Mouse (Mus musculus): ENCODE measurements around the gene Ndel1. TPM values are rescaled to one million over a fixed set of nuclear protein-coding genes. Genes with fewer than 3 reads are reported as not detected.

Gene Ndel1
- polyA plus RNA-seq, 1 experiment from 2014 or later: 61.6 TPM

GRCm38 (mm10) chr11:68785813-68786212 is 85.8 kb downstream of the Ndel1 start:
- WGBS: 91% methylated on average over 8 of the region's 8 CpGs

GRCm38 (mm10) chr11:68782336-68782735 is 89.3 kb downstream of the Ndel1 start:
- Histone ChIP-seq H3K27me3 (ENCODE audit: control insufficient read depth, insufficient read depth, low read length) (no peaks in the 10 kb centered on the region), H3K4me2 (ENCODE audit: low read depth) (no peak overlapping the region), H3K4me3 (ENCODE audit: low read depth, low read length) (no peak overlapping the region), H3K9ac (ENCODE audit: low read length) (no peak overlapping the region), H3K36me3 (ENCODE audit: control insufficient read depth, insufficient read depth, low read length) (peaks cover 29% of the 10 kb centered on the region), H3K9me3 (ENCODE audit: control insufficient read depth, low read length) (no peaks in the 10 kb centered on the region), H3K27ac (ENCODE audit: low read depth, low read length) (no peak overlapping the region), H3K4me1 (ENCODE audit: control insufficient read depth, insufficient read depth, low read length) (no peaks in the 10 kb centered on the region)
- no peak for DNase-seq (ENCODE audit: low spot score)
- 91% methylated on average over 9 of the region's 9 CpGs for WGBS
- no peak for ATAC-seq (ENCODE audit: insufficient read depth, low FRiP score, low TSS enrichment)

More at GRCm38 (mm10) chr11:68785813-68786212, 85.8 kb downstream of the Ndel1 start:
- H3K9ac ChIP-seq (ENCODE audit: low read length): no peak overlapping the region
- H3K9me3 ChIP-seq (ENCODE audit: control insufficient read depth, low read length): no peaks in the 10 kb centered on the region
- ATAC-seq (ENCODE audit: insufficient read depth, low FRiP score, low TSS enrichment) (no peak), DNase-seq (ENCODE audit: low spot score) (no peak)
- no peaks in the 10 kb centered on the region for H3K27me3 ChIP-seq (ENCODE audit: control insufficient read depth, insufficient read depth, low read length)
- peaks cover 30% of the 10 kb centered on the region for H3K36me3 ChIP-seq (ENCODE audit: control insufficient read depth, insufficient read depth, low read length)
- no peak overlapping the region for H3K27ac ChIP-seq (ENCODE audit: low read depth, low read length)
- no peaks in the 10 kb centered on the region for H3K4me1 ChIP-seq (ENCODE audit: control insufficient read depth, insufficient read depth, low read length)
- no peak overlapping the region for H3K4me2 ChIP-seq (ENCODE audit: low read depth)
- H3K4me3 ChIP-seq (ENCODE audit: low read depth, low read length): no peak overlapping the region

DNA sequence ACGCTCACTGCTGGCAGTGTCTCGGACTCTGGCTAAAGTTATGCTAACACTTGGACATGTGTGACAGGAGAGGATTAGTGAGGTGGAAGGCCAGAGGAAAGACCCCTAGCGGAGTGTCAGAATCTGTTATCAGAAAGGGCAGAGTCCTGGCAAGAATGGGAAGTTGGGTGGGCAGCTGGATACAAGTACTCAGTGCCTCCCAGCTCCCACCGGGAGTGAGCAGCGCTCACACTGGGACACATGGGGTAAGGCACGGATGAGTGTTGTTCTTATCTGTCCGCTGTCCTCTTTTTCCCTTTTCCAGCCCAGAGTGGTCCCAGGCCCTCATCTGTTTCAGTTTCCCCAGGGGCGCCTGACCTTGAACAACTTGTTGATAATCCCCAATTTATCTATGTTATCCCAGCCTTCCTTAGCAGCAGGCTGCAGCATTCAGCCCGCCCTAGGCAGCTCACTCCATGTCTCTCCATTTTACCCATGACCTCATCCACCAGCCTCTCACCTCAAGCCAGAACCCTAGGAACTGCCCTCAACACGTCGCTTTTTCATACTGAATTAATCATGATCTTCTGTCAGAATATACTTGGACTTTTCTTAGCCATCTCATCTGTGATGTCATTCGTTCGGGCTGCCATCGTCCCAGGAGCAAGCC is 91.1 kb downstream of the Ndel1 start:
- Histone ChIP-seq H3K27ac (ENCODE audit: low read depth, low read length) (no peak overlapping the region), H3K36me3 (ENCODE audit: control insufficient read depth, insufficient read depth, low read length) (peaks cover 25% of the 10 kb centered on the region), H3K9me3 (ENCODE audit: control insufficient read depth, low read length) (no peaks in the 10 kb centered on the region), H3K4me3 (ENCODE audit: low read depth, low read length) (no peak overlapping the region), H3K9ac (ENCODE audit: low read length) (no peak overlapping the region), H3K4me2 (ENCODE audit: low read depth) (no peak overlapping the region), H3K4me1 (ENCODE audit: control insufficient read depth, insufficient read depth, low read length) (no peaks in the 10 kb centered on the region), H3K27me3 (ENCODE audit: control insufficient read depth, insufficient read depth, low read length) (no peaks in the 10 kb centered on the region)
- ATAC-seq (ENCODE audit: insufficient read depth, low FRiP score, low TSS enrichment) (no peak), DNase-seq (ENCODE audit: low spot score) (no peak)
- 92% methylated on average over 14 of the region's 14 CpGs for WGBS

- 92% methylated on average over 10 of the region's 10 CpGs for WGBS
Observed at GRCm38 (mm10) chr11:68779735-68780465, 91.8 kb downstream of the Ndel1 start.

GRCm38 (mm10) chr11:68778855-68779254 is 92.8 kb downstream of the Ndel1 start:
- Histone ChIP-seq H3K9ac (ENCODE audit: low read length) (no peak overlapping the region), H3K9me3 (ENCODE audit: control insufficient read depth, low read length) (no peaks in the 10 kb centered on the region), H3K4me3 (ENCODE audit: low read depth, low read length) (no peak overlapping the region), H3K27ac (ENCODE audit: low read depth, low read length) (no peak overlapping the region), H3K4me2 (ENCODE audit: low read depth) (no peak overlapping the region), H3K27me3 (ENCODE audit: control insufficient read depth, insufficient read depth, low read length) (no peaks in the 10 kb centered on the region), H3K36me3 (ENCODE audit: control insufficient read depth, insufficient read depth, low read length) (peaks cover 24% of the 10 kb centered on the region), H3K4me1 (ENCODE audit: control insufficient read depth, insufficient read depth, low read length) (no peaks in the 10 kb centered on the region)
- ATAC-seq (ENCODE audit: insufficient read depth, low FRiP score, low TSS enrichment) (no peak), DNase-seq (ENCODE audit: low spot score) (no peak)

More at GRCm38 (mm10) chr11:68779735-68780465, 91.8 kb downstream of the Ndel1 start:
- ATAC-seq (ENCODE audit: insufficient read depth, low FRiP score, low TSS enrichment) (no peak), DNase-seq (ENCODE audit: low spot score) (no peak)
- Histone ChIP-seq H3K27ac (ENCODE audit: low read depth, low read length) (no peak overlapping the region), H3K36me3 (ENCODE audit: control insufficient read depth, insufficient read depth, low read length) (peaks cover 24% of the 10 kb centered on the region), H3K4me3 (ENCODE audit: low read depth, low read length) (no peak overlapping the region), H3K4me2 (ENCODE audit: low read depth) (no peak overlapping the region), H3K4me1 (ENCODE audit: control insufficient read depth, insufficient read depth, low read length) (no peaks in the 10 kb centered on the region), H3K27me3 (ENCODE audit: control insufficient read depth, insufficient read depth, low read length) (no peaks in the 10 kb centered on the region), H3K9me3 (ENCODE audit: control insufficient read depth, low read length) (no peaks in the 10 kb centered on the region), H3K9ac (ENCODE audit: low read length) (no peak overlapping the region)

GRCm38 (mm10) chr11:68777933-68778332 is 93.7 kb downstream of the Ndel1 start:
- Histone ChIP-seq H3K4me1 (ENCODE audit: control insufficient read depth, insufficient read depth, low read length) (no peaks in the 10 kb centered on the region), H3K4me3 (ENCODE audit: low read depth, low read length) (no peak overlapping the region), H3K9me3 (ENCODE audit: control insufficient read depth, low read length) (no peaks in the 10 kb centered on the region), H3K9ac (ENCODE audit: low read length) (no peak overlapping the region), H3K36me3 (ENCODE audit: control insufficient read depth, insufficient read depth, low read length) (peaks cover 23% of the 10 kb centered on the region), H3K27ac (ENCODE audit: low read depth, low read length) (no peak overlapping the region), H3K4me2 (ENCODE audit: low read depth) (no peak overlapping the region), H3K27me3 (ENCODE audit: control insufficient read depth, insufficient read depth, low read length) (no peaks in the 10 kb centered on the region)
- ATAC-seq (ENCODE audit: insufficient read depth, low FRiP score, low TSS enrichment) (no peak), DNase-seq (ENCODE audit: low spot score) (no peak)
- 88% methylated on average over 11 of the region's 11 CpGs for WGBS

- no peak overlapping the region for H3K4me3 ChIP-seq (ENCODE audit: low read depth, low read length)
- WGBS: 87% methylated on average over 7 of the region's 7 CpGs
- peaks cover 23% of the 10 kb centered on the region for H3K36me3 ChIP-seq (ENCODE audit: control insufficient read depth, insufficient read depth, low read length)
- H3K27me3 ChIP-seq (ENCODE audit: control insufficient read depth, insufficient read depth, low read length): no peaks in the 10 kb centered on the region
- no peak overlapping the region for H3K4me2 ChIP-seq (ENCODE audit: low read depth)
- H3K27ac ChIP-seq (ENCODE audit: low read depth, low read length): no peak overlapping the region
- H3K9me3 ChIP-seq (ENCODE audit: control insufficient read depth, low read length): no peaks in the 10 kb centered on the region
- H3K4me1 ChIP-seq (ENCODE audit: control insufficient read depth, insufficient read depth, low read length): no peaks in the 10 kb centered on the region
- DNase-seq (ENCODE audit: low spot score): no peak
- no peak overlapping the region for H3K9ac ChIP-seq (ENCODE audit: low read length)
- no peak for ATAC-seq (ENCODE audit: insufficient read depth, low FRiP score, low TSS enrichment)
Observed at GRCm38 (mm10) chr11:68776147-68776655, 95.5 kb downstream of the Ndel1 start.

Measured in neural tube, embryonic 11.5 days (tissue).